Mouse (Mus musculus) layer of hippocampus, postnatal 14 days (tissue): ENCODE measurements at regions not wholly inside any gene's neighbourhood (a gene's known extent, or its start where the extent isn't known, plus 50 kb on each side); places are given as distances from the start of the nearest gene placed in this dataset.
"Not testable (repeated sequence)": the region's sequence is repeated elsewhere in the genome, so short reads cannot be mapped to it uniquely, and the experiment has no call there.

Experiments used
- DNase-seq, 2 experiments: peaks; one replicate each; pipeline ENCODE4 v3.0.0; 2021 to 2022; ENCODE audit warnings: low spot score in 2 of 2, mixed read lengths in 1 of 2

DNA sequence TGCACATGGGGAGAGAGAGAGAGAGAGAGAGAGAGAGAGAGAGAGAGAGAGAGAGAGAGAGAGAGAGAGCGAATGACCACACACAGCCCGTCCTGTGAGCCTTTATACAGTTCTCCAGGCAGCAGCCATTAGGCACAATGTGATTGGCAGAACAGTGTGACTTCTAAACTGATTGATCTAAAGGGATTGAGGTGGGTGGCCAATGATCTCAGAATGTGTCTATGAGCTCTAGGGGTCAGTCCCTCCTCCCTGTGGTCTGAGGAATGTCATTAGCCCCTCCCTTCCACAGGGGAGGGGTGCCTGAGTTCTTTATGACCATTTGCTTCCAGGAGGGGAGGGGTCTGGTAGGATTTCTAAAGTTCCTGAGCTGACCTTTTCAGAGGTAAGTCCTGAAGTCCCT, 62.1 kb downstream of the Duxbl3 start:
- not testable (repeated sequence) for DNase-seq

DNA sequence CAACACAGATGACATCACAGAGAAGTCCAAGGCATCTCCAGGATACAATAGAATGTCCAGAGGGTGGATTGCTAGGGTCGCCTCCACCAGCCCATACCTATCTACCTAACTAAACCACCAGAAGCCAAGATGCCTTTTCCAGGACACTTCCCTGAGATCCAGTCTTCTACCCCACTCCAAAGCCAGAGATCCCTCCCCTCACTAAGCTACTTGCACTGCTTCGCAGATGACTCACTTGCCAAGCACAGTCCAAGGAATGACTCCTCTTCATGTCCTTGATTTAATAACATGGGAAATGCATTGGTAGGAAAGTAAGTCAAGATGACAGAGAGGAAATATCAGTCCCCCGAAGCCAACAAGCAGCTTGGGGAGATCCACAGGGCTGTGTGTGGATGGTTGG, 63.0 kb downstream of the Duxbl3 start:
- DNase-seq, result no peak

DNA sequence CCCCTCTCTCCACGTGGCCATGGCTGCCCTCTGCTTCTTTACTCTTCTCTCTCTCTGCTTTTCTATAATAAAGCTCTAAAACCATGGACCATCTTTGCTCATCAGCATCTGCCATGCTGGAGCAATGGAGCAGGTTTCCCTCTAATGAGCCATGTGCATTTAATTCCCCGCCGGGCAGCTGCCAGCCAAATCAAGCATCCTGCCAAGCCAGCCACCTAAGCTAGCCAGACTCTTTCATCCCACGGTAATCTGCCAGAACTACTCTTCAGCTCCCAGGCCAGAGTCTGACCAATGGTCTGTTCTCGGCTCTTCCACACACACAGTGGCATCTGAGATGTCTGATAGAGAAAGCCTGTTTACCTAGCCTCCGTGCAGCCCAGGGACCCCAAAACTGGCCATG, 70.8 kb downstream of the Duxbl3 start:
- peak; percentile 22 to 50 for DNase-seq

DNA sequence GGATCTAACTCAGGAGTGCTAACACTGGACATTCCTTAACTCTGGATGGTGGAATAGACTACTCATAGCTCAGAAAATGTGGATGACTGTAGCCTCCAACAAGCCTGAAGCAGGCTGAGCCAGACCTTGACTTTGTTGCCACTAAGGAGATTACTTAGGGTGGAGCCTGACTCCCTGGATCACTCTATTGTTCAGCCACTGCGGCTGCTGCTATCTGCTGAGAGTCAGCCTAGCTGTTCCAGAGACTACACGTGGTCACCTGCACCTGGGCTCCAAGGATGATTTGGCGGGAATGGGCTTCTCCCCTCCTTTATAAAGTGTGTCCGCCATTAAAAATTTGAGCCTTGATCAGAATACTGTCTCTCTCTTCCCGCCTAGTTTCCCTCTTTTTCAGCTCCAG, 83.3 kb downstream of the Duxbl3 start:
- DNase-seq, result no peak

DNA sequence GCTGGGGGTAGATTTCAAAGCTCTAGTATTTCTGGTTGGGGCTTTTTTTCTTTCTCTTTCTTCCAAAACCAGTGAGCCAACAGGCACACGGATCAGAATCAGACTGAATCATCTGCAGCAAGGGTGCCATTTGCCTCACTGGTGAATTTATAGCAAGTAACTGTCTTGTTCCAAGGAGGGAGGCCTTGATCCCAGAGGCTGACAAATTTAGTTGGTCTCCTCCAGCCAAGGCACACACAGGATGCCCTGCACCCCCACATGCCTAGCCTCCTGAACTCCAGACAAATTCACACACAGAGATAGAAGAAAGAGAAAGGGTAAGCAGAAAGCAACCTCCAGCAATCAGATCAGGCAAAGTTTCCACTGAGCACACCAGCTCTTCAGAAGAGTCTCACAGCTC, 87.5 kb downstream of the Duxbl3 start:
- no peak for DNase-seq

DNA sequence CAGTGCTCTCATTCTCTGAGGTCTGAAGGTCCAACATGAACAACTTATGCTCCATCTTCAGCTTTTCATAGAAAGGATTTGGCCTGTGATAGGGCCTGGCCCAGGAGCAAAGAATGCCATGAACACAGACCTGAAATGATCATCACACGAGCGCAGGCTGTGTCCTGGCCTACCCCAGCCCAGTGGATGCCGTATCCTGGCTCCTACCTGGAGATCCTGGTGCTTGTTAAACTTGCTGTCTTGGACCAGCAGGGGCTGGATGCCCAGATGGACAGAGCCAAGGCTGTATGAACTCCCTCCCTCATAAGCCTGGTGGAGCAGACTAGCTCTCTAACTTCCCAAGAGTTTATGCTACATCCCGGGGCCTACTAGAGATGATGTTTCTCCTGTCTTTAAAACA, 89.5 kb downstream of the Duxbl3 start:
- no peak for DNase-seq

DNA sequence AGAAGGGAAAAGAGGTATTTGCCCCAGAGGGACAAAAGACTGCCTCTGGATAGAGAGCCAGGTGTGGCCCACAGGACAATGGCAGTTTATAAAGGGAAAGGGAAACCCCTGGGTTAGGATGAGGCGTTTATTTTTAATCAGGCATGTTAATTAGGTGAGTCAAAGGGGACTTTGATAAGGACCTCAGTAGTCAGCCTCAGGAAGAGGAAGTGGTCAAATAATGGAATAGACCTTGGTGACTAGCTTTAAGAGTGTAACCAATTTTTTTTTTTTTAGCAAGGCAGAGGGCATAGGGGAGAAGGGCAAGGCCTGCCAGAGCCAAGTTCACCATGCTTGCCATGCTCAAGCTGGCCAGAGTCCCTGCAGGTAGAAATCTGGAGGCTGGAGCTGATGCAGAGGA, 95.2 kb downstream of the Duxbl3 start:
- no peak for DNase-seq

DNA sequence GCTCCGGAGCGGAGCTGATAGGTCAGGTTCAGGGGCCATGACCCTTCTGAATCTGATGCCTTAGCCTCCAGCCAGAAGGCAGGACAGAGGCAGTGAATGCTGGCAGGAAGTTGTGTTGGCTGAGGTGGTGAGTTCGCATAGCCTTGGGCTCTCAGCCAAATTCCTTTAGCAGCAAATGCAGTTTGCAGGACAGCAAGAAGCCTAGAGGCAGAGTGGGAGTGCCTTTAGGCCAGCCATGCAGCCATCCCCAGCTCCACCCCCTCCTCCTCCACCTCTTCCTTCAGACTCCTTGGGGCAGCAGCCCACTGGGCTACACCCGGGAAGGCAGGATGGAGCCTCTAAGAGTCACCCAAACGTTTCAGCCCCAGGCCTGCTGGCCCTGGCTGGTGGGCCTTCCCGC, 99.5 kb downstream of the Duxbl3 start:
- no peak for DNase-seq

DNA sequence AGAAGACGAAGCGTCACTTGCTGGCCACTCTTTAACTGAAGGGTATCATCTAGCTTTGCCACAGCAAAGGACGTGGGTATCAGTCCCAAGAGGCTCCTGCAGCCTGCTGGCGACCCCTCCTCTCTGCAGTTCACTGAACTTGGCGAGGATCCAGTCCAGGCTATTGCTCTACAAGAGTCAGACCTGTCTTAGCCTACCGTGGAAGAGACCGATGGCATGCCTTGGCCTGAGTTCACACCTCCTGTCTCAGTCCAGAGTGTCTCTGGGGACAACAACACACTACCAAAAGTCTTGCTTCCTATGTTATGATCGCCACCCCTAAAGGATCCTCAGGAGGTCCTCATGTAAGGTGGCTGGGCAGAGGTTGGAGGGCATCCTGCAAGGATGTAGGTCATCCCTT, 100.2 kb downstream of the Duxbl3 start:
- no peak for DNase-seq

DNA sequence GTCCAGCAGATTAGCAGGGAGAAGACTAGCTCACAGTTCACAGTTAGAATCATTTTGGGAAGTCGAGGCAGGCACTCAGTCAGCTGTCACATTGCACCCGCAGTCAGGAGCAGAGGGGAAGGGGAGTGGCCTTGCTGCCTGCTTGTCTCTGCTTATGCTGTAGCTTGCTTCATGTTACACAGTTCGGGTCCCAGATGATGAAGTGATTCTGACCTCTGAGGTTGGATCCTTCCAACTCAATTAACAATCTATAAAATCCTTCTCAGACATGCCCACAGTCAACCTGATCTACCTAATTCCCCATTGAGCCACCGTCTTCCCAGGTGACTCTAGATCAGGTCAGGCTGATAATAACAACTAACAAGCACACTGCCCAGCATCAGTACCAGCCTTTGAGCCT, 102.3 kb downstream of the Duxbl3 start:
- no peak for DNase-seq

DNA sequence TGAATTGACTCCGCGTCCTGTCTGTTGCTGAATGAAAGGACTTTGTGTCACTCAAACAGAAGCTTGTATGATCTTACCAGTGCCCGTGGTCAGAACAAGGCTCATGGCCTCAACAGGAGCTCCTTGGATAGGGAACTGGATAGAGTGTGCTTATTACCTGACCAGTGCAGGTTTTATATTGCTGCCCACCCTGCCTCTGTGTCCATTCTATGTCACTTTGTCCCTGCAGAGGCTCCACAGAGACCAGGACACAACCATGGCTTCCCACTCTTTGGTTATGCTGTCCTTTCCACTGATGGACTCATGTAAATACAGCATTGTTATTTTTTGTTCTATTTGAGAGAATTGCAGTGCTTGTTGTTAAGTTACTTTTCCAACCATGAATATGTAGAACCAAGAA, 103.4 kb downstream of the Duxbl3 start:
- DNase-seq, result no peak
